20 mouse cellular contexts compared by ENCODE assay signal in the genomic region with DNA sequence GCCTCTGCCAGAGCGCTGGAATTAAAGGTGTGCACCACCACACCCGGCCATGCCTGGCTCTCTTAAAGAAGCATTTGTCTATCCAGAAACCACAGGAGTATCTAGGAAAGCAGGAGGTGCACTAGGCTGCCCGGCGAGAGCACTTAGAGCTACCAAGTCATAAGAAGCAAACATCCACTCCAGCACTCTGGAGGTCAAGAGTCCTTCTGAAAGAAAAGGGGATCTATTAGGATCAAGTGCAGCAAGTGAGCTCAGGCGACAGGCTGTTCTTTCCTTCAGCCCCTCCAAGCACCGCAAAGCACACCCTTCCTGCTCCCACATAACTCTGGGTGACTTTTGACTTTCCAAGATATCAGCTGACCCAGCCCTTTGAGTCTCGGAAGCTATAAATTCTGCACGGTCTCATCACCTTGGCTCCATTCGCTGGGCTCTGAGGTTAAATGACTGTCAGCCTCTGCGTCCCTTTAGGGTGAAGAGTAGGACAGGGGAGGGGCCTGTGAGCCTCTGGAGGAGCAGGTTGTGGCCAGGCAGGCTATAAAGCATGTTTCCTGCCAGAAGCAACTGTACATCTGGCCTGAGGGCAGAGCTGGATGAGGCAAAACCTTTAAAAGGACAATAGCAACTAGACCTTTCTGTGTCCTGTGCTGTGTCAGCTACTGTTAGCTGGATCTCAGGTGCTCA. TPM values are rescaled to one million over a fixed set of nuclear protein-coding genes. Genes with fewer than 3 reads are reported as not detected.
A peak's percentile ranks its signal among the peaks of the same experiment; 100 is the strongest.
DNase-seq lines count a peak whose midpoint lies in the region; ATAC-seq and TF ChIP-seq lines count a peak whose summit lies in the region.
"Had no signal": no experiment of that assay in that cellular context is flagged by ENCODE, and none has a peak within 500 bp of the region (broad histone marks: within the 10 kb centered on the region; RNA-seq: fewer than 3 reads in every experiment).

No protein-coding gene starts in this region.

- H3K4me1 ChIP-seq in intestine, embryonic 15.5 days (replicated peaks): 0 out of 2 replicates have a peak, but pooled peaks cover 3% of the 10 kb centered on the region
- no peaks in the 10 kb centered on the region for H3K4me1 ChIP-seq in intestine, postnatal 0 days (replicated peaks; ENCODE audit: control insufficient read depth, insufficient read depth, low read length)
- peaks cover 15% of the 10 kb centered on the region for H3K4me1 ChIP-seq in kidney, embryonic 15.5 days
- no peaks in the 10 kb centered on the region for H3K4me1 ChIP-seq in lung, adult 2 months (ENCODE audit: control insufficient read depth, insufficient read depth, low read length)

- peak; percentile 33 for DNase-seq in lung, adult 2 months
- peak; percentile 75 for DNase-seq in lung, postnatal 36 days
- DNase-seq in left cerebral cortex, adult 11 months (ENCODE audit: low spot score): no peak
- DNase-seq in layer of hippocampus, adult 11-12 months (ENCODE audit: low spot score): no peak
- DNase-seq in cerebellum, postnatal 14 days: no peak
- DNase-seq: adrenal gland, postnatal 10 days; cerebellum, adult 18-20 months; gastrocnemius, postnatal 36 days; liver, embryonic 13.5 days; right cerebral cortex, adult 18-20 months; thymus, adult 2 months had no signal

- no peak overlapping the region for H3K4me2 ChIP-seq in intestine, embryonic 15.5 days (replicated peaks)
- no peak overlapping the region for H3K4me2 ChIP-seq in intestine, postnatal 0 days (replicated peaks; ENCODE audit: low read depth)
- no peak overlapping the region for H3K4me2 ChIP-seq in kidney, embryonic 15.5 days
- H3K4me2 ChIP-seq: forebrain, embryonic 13.5 days; heart, embryonic 11.5 days; liver, embryonic 13.5 days had no signal

- peak; percentile 49 for ATAC-seq in intestine, embryonic 15.5 days
- ATAC-seq in intestine, postnatal 0 days: no peak
- ATAC-seq in kidney, embryonic 15.5 days (replicated peaks; ENCODE audit: low FRiP score): peak; percentile 60; the same call in 1 of the 2 replicates
- ATAC-seq: forebrain, embryonic 13.5 days had no signal

- H3K27ac ChIP-seq in intestine, embryonic 15.5 days: no peak overlapping the region
- no peak overlapping the region for H3K27ac ChIP-seq in intestine, postnatal 0 days (ENCODE audit: low read depth, low read length)
- H3K27ac ChIP-seq in kidney, embryonic 15.5 days: no peak overlapping the region
- H3K27ac ChIP-seq: forebrain, embryonic 13.5 days; layer of hippocampus, adult 2 months; left cerebral cortex, adult 2 months; limb, embryonic 10.5 days; liver, embryonic 13.5 days had no signal

- no peak for TF ChIP-seq POLR2A in lung, adult 2 months (IDR thresholded peaks at IDR 0.05; ENCODE audit: borderline replicate concordance, extremely low read depth, low read depth, low read length)

- no peak overlapping the region for H3K4me3 ChIP-seq in intestine, embryonic 15.5 days (replicated peaks)
- H3K4me3 ChIP-seq in intestine, postnatal 0 days (ENCODE audit: low read depth, low read length): no peak overlapping the region
- H3K4me3 ChIP-seq in kidney, embryonic 15.5 days (replicated peaks): no peak overlapping the region
- H3K4me3 ChIP-seq in lung, adult 2 months (replicated peaks; ENCODE audit: extremely low read depth, low read depth, low read length): no peak overlapping the region
- H3K4me3 ChIP-seq: forebrain, embryonic 13.5 days; layer of hippocampus, adult 2 months; left cerebral cortex, adult 2 months; limb, embryonic 10.5 days; liver, embryonic 13.5 days had no signal

- no peaks in the 10 kb centered on the region for H3K9me3 ChIP-seq in intestine, embryonic 15.5 days
- H3K9me3 ChIP-seq in intestine, postnatal 0 days (ENCODE audit: control insufficient read depth): no peaks in the 10 kb centered on the region
- H3K9me3 ChIP-seq in kidney, embryonic 15.5 days (replicated peaks): no peaks in the 10 kb centered on the region
- H3K9me3 ChIP-seq: forebrain, embryonic 13.5 days; limb, embryonic 10.5 days; liver, embryonic 13.5 days had no signal

- no peaks in the 10 kb centered on the region for H3K27me3 ChIP-seq in intestine, embryonic 15.5 days (replicated peaks)
- H3K27me3 ChIP-seq in intestine, postnatal 0 days (replicated peaks; ENCODE audit: control insufficient read depth, insufficient read depth, low read length): no peaks in the 10 kb centered on the region
- no peaks in the 10 kb centered on the region for H3K27me3 ChIP-seq in kidney, embryonic 15.5 days
- H3K27me3 ChIP-seq: forebrain, embryonic 13.5 days; liver, embryonic 13.5 days had no signal

- no peak for TF ChIP-seq CTCF in intestine, postnatal 0 days (IDR thresholded peaks at IDR 0.05; ENCODE audit: low read depth)
- TF ChIP-seq CTCF in lung, adult 2 months (IDR thresholded peaks at IDR 0.05; ENCODE audit: insufficient read depth, low read length): no peak

- no peak overlapping the region for H3K9ac ChIP-seq in intestine, embryonic 15.5 days
- H3K9ac ChIP-seq in intestine, postnatal 0 days (ENCODE audit: low read depth, low read length): no peak overlapping the region
- no peak overlapping the region for H3K9ac ChIP-seq in kidney, embryonic 15.5 days
- H3K9ac ChIP-seq: forebrain, embryonic 13.5 days; liver, embryonic 13.5 days had no signal

- H3K36me3 ChIP-seq in intestine, embryonic 15.5 days: no peaks in the 10 kb centered on the region
- no peaks in the 10 kb centered on the region for H3K36me3 ChIP-seq in intestine, postnatal 0 days (ENCODE audit: control insufficient read depth, insufficient read depth)
- no peaks in the 10 kb centered on the region for H3K36me3 ChIP-seq in kidney, embryonic 15.5 days
- H3K36me3 ChIP-seq: limb, embryonic 10.5 days; liver, embryonic 13.5 days had no signal

- 44% methylated on average over 10 of the region's 10 CpGs for WGBS in intestine, embryonic 15.5 days
- WGBS in intestine, postnatal 0 days: 35% methylated on average over 10 of the region's 10 CpGs
- 28% methylated on average over 10 of the region's 10 CpGs for WGBS in kidney, embryonic 15.5 days
- 54% methylated on average over 10 of the region's 10 CpGs for WGBS in lung, adult 2 months

RNA-seq across cellular contexts. Expression of gene Slc24a4, which starts 58.9 kb away (rescaled TPM):
- polyA plus RNA-seq in intestine, embryonic 15.5 days (2015; fragmentation: Nextera tagmentation; extraction: Ambion mirVana): 0.93 and 1.1 TPM in 2 replicates
- polyA plus RNA-seq in intestine, postnatal 0 days (2015; fragmentation: Nextera tagmentation; extraction: Ambion mirVana): 0.17 and 0.29 TPM in 2 replicates
- 0.06 and 0.10 TPM in 2 replicates for polyA plus RNA-seq in kidney, embryonic 15.5 days (2015; fragmentation: Nextera tagmentation; extraction: Ambion mirVana)
- polyA plus RNA-seq in lung, adult 2 months (2012; rRNA removed): 20.2 and 25.2 TPM in 2 replicates
- polyA plus RNA-seq: limb, embryonic 10.5 days; small intestine, adult 2 months had no signal

Comparison
In these comparisons a context has a peak if more than half of its experiments do, and no peak if none do; other contexts are left out.
1. DNase-seq: peak in lung, adult 2 months (single experiment) and lung, postnatal 36 days (single experiment); none in left cerebral cortex, adult 11 months (single experiment), layer of hippocampus, adult 11-12 months (single experiment) and cerebellum, postnatal 14 days (0 of 2).